Comparison of ENCODE assay signal across 12 mouse cellular contexts in the genomic region with DNA sequence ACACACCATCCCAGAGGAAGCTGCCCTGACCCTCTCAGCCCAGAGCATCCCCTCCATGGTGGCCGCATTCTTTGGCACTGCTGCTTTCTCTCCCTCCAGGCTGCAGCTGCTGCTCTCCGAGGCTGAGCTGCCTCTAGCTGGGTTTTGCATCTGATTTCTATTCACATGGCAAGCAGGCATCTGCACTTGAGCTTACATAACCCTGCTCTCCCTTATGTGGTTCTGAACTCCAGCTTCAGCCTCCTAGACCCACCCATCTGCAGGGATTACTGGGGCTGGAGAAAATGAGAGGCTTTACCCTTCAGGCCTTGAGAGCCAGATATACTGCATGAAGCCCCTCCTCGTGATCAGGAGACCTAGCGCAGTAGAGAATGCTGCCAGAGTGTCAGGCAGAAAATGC. TPM values are rescaled to one million over a fixed set of nuclear protein-coding genes. Genes with fewer than 3 reads are reported as not detected.
DNase-seq lines count a peak whose midpoint lies in the region; ATAC-seq and TF ChIP-seq lines count a peak whose summit lies in the region.
"Had no signal": no experiment of that assay in that cellular context is flagged by ENCODE, and none has a peak within 500 bp of the region (broad histone marks: within the 10 kb centered on the region; RNA-seq: fewer than 3 reads in every experiment).

No protein-coding gene starts in this region.

- H3K27me3 ChIP-seq in ES-Bruce4 (ENCODE audit: control insufficient read depth, insufficient read depth, low read length, poor library complexity, severe bottlenecking), result no peaks in the 10 kb centered on the region
- no peaks in the 10 kb centered on the region for H3K27me3 ChIP-seq in forebrain, embryonic 13.5 days

- TF ChIP-seq POLR2A in ES-Bruce4 (IDR thresholded peaks at IDR 0.05; ENCODE audit: insufficient read depth, low read length), result no peak

- H3K4me3 ChIP-seq in ES-Bruce4 (ENCODE audit: low read depth, low read length) (no peak overlapping the region), ES-E14 (ENCODE audit: insufficient read depth in 1 of 2, low read depth in 1 of 2, low read length in 2 of 2, poor library complexity in 1 of 2, severe bottlenecking in 1 of 2) (no peak overlapping the region)
- H3K4me3 ChIP-seq in forebrain, embryonic 13.5 days, result no peak overlapping the region

- no peak overlapping the region for H3K4me2 ChIP-seq in forebrain, embryonic 13.5 days

- H3K36me3 ChIP-seq in ES-Bruce4 (ENCODE audit: control insufficient read depth, insufficient read depth, low read length, poor library complexity, severe bottlenecking), result peaks cover 25% of the 10 kb centered on the region
- peaks cover 25% of the 10 kb centered on the region for H3K36me3 ChIP-seq in ES-E14 (ENCODE audit: control insufficient read depth, insufficient read depth, low read length, poor library complexity, severe bottlenecking)
- H3K36me3 ChIP-seq in forebrain, embryonic 13.5 days (ENCODE audit: poor library complexity, severe bottlenecking), result peaks cover 25% of the 10 kb centered on the region

- no peak for DNase-seq in ES-E14 (ENCODE audit: low read depth, low spot score)
- peak; percentile 4 for DNase-seq in heart, postnatal 25 days (ENCODE audit: low spot score)
- DNase-seq in left cerebral cortex, adult 9 months (ENCODE audit: low spot score in 2 of 2), result peak; percentile 78 to 81
- DNase-seq in adrenal gland, adult 8-10 months, result no peak
- no peak for DNase-seq in cerebellum, postnatal 36 days
- DNase-seq: adrenal gland, postnatal 25 days; cerebellum, adult 9-11 months; kidney, adult 11 months; lung, postnatal 14 days; spleen, adult 18-20 months had no signal

- 84% methylated on average over 4 of the region's 4 CpGs for WGBS in forebrain, embryonic 13.5 days

- H3K9me3 ChIP-seq in ES-Bruce4 (replicated peaks; ENCODE audit: control insufficient read depth, insufficient read depth, low read length, poor library complexity, severe bottlenecking), result no peaks in the 10 kb centered on the region
- no peaks in the 10 kb centered on the region for H3K9me3 ChIP-seq in ES-E14 (ENCODE audit: control insufficient read depth, insufficient read depth, low read depth, low read length)
- no peaks in the 10 kb centered on the region for H3K9me3 ChIP-seq in forebrain, embryonic 13.5 days (replicated peaks)

- intact Hi-C loops in heart, postnatal 25 days (cut with DNase I), result no loop called here

- in situ Hi-C loops in ES-E14 (cut with MboI; ENCODE audit: low sequenced_read_pairs in 2 of 2, unreplicated experiment in 2 of 2), result no loop called here

- H3K9ac ChIP-seq in ES-Bruce4 (ENCODE audit: low read depth, poor library complexity, severe bottlenecking), result no peak overlapping the region
- peak overlapping the region; percentile 27; the same call in 1 of the 2 replicates for H3K9ac ChIP-seq in ES-E14 (ENCODE audit: insufficient read depth, low read depth, low read length, poor library complexity, severe bottlenecking)
- no peak overlapping the region for H3K9ac ChIP-seq in forebrain, embryonic 13.5 days

- no peak for ATAC-seq in forebrain, embryonic 13.5 days

- peaks cover 16% of the 10 kb centered on the region for H3K4me1 ChIP-seq in ES-Bruce4 (ENCODE audit: control insufficient read depth, insufficient read depth, low read length)
- peaks cover 15 to 34% of the 10 kb centered on the region in 2 experiments; a peak in 3 of 4 replicates for H3K4me1 ChIP-seq in ES-E14 (ENCODE audit: control insufficient read depth in 2 of 2, insufficient read depth in 2 of 2, low read length in 2 of 2, poor library complexity in 1 of 2)
- H3K4me1 ChIP-seq in forebrain, embryonic 13.5 days, result no peaks in the 10 kb centered on the region

- 0 out of 2 replicates have a peak overlapping the region, but pooled peaks have one; percentile 10 for H3K27ac ChIP-seq in ES-Bruce4 (ENCODE audit: insufficient read depth, low read length)
- H3K27ac ChIP-seq in ES-E14 (ENCODE audit: insufficient read depth, low read depth, low read length, poor library complexity, severe bottlenecking), result peak overlapping the region; percentile 58
- no peak overlapping the region for H3K27ac ChIP-seq in forebrain, embryonic 13.5 days

- no peak for TF ChIP-seq EP300 in ES-Bruce4 (IDR thresholded peaks at IDR 0.05; ENCODE audit: insufficient read depth, low read depth, low read length)

- TF ChIP-seq CTCF in ES-Bruce4 (IDR thresholded peaks at IDR 0.05; ENCODE audit: low read depth, low read length), result no peak

TF ChIP-seq in ES-E14, 5 proteins besides CTCF, POLR2A, EP300 and RAD21:
- no peak for TF ChIP-seq HCFC1 (IDR thresholded peaks at IDR 0.05; ENCODE audit: borderline replicate concordance, insufficient read depth, low read length)
- no peak for TF ChIP-seq ZC3H11A (IDR thresholded peaks at IDR 0.05; ENCODE audit: borderline replicate concordance, low read depth, low read length)
- no peak for TF ChIP-seq ZNF384 (IDR thresholded peaks at IDR 0.05; ENCODE audit: low read depth, low read length)
- no peak for TF ChIP-seq MAFK (IDR thresholded peaks at IDR 0.05; ENCODE audit: insufficient read depth, low read depth, low read length)
- no peak for TF ChIP-seq CHD2 (IDR thresholded peaks at IDR 0.05; ENCODE audit: low read depth, low read length)

RNA-seq across cellular contexts. Expression of gene Snapc5, which starts 16.5 kb away (rescaled TPM):
- polyA plus RNA-seq in ES-Bruce4 (2011; ENCODE audit: insufficient read depth, insufficient read length, low read depth, missing spikeins), result 37.0 and 37.1 TPM in 2 replicates
- total RNA-seq in ES-E14 (2012; rRNA removed), result 9.6 and 17.1 TPM in 2 replicates
- 10 to 100 TPM; 21.6 to 23.5 TPM for total RNA-seq in heart, postnatal 25 days (2021)
- polyA plus RNA-seq in forebrain, embryonic 13.5 days (2015; fragmentation: Nextera tagmentation; extraction: Ambion mirVana), result 42.2 and 45.9 TPM in 2 replicates
- 10 to 100 TPM; 22.0 to 28.1 (median 24.7) TPM for total RNA-seq in adrenal gland, adult 8-10 months (2022)

RNA-seq across cellular contexts. Expression of gene Rpl4, which starts 22.4 kb away (rescaled TPM):
- polyA plus RNA-seq in ES-Bruce4 (2011; ENCODE audit: insufficient read depth, insufficient read length, low read depth, missing spikeins), result 3,123 and 3,163 TPM in 2 replicates
- total RNA-seq in ES-E14 (2012; rRNA removed), result 1,251 and 1,343 TPM in 2 replicates
- 100 to 1,000 TPM; 433 to 462 TPM for total RNA-seq in heart, postnatal 25 days (2021)
- 801 and 817 TPM in 2 replicates for polyA plus RNA-seq in forebrain, embryonic 13.5 days (2015; fragmentation: Nextera tagmentation; extraction: Ambion mirVana)
- 100 to 1,000 TPM; 875 to 953 (median 912) TPM for total RNA-seq in adrenal gland, adult 8-10 months (2022)

RNA-seq across cellular contexts. Expression of gene Zwilch, which starts 22.6 kb away (rescaled TPM):
- 162 and 167 TPM in 2 replicates for polyA plus RNA-seq in ES-Bruce4 (2011; ENCODE audit: insufficient read depth, insufficient read length, low read depth, missing spikeins)
- total RNA-seq in ES-E14 (2012; rRNA removed), result 99.2 and 151 TPM in 2 replicates
- under 1 TPM; 0.42 to 0.62 TPM for total RNA-seq in heart, postnatal 25 days (2021)
- 16.7 and 20.6 TPM in 2 replicates for polyA plus RNA-seq in forebrain, embryonic 13.5 days (2015; fragmentation: Nextera tagmentation; extraction: Ambion mirVana)
- total RNA-seq in adrenal gland, adult 8-10 months (2022), result 10 to 100 TPM in 1 of 4 experiments, 1 to 10 TPM in 3; 3.5 to 10.2 (median 6.3) TPM

RNA-seq across cellular contexts. Expression of gene Uchl4, which starts 39.4 kb away (rescaled TPM):
- 13.2 and 14.3 TPM in 2 replicates for polyA plus RNA-seq in ES-Bruce4 (2011; ENCODE audit: insufficient read depth, insufficient read length, low read depth, missing spikeins)
- 0.48 and 0.54 TPM in 2 replicates for total RNA-seq in ES-E14 (2012; rRNA removed)
- total RNA-seq in heart, postnatal 25 days (2021), result 1 to 10 TPM; 1.7 to 2.0 TPM
- polyA plus RNA-seq in forebrain, embryonic 13.5 days (2015; fragmentation: Nextera tagmentation; extraction: Ambion mirVana), result 2.4 and 2.8 TPM in 2 replicates
- 1 to 10 TPM; 1.5 to 2.7 (median 2.4) TPM for total RNA-seq in adrenal gland, adult 8-10 months (2022)

RNA-seq across cellular contexts. Expression of gene Map2k1, which starts 57.9 kb away (rescaled TPM):
- polyA plus RNA-seq in ES-Bruce4 (2011; ENCODE audit: insufficient read depth, insufficient read length, low read depth, missing spikeins), result 80.1 and 85.7 TPM in 2 replicates
- 62.1 and 73.0 TPM in 2 replicates for total RNA-seq in ES-E14 (2012; rRNA removed)
- 10 to 100 TPM; 49.6 to 55.2 TPM for total RNA-seq in heart, postnatal 25 days (2021)
- 40.3 and 42.6 TPM in 2 replicates for polyA plus RNA-seq in forebrain, embryonic 13.5 days (2015; fragmentation: Nextera tagmentation; extraction: Ambion mirVana)
- total RNA-seq in adrenal gland, adult 8-10 months (2022), result 10 to 100 TPM; 83.4 to 93.7 (median 91.9) TPM

Comparison
In these comparisons a context has a peak if more than half of its experiments do, and no peak if none do; other contexts are left out.
1. DNase-seq: peak in heart, postnatal 25 days (single experiment) and left cerebral cortex, adult 9 months (2 of 2); none in ES-E14 (single experiment), adrenal gland, adult 8-10 months (single experiment) and cerebellum, postnatal 36 days (0 of 2).